Mouse (Mus musculus): Measurements from ENCODE around the gene Irs3. TPM values are rescaled to one million over a fixed set of nuclear protein-coding genes. Genes with fewer than 3 reads are reported as not detected.

Irs3 gene
- total and polyA plus RNA-seq, 2 experiments from 2014 or later, result 0.29 to 0.76 TPM

DNA sequence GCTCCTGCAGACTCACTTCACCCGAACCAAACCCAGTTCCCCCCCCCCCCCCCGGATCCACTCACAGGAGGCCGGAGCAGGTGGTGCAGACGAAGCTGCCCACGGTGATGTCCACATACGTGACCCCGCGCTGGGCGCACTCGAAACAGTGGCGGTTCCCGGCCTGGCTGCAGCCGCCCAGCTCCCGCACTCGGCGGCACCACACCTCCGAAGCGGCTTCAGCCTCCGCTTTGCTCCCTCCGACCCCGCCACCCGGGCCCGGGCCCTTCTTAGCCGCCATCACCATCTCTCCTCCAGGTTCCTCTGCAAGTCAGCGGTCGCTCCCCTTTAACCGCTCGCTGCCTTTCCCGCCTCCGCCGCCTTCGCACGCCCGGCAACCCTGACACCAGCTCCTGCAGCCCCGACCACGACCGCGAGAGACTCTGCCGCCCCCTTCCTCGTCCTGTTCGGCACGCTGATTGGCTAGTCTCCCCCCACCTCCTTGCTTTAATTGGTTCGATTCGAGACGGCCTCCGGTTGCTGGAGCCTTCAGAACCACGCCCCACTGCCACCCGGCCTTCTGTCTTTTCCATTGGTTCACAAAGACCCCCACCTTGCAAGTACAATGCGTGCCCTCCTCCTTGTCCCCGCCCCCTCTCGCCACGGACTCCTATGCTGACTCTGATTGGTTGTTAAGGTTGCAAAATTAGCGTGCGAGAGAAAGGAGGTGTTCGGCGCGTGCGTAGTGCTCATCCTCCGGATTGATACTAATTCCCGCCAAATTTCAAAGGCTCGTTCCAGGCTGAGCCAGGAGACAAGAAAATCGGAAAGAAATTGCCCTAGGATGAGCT, 39.0 kb upstream of the Irs3 start, which contains the start of gene Agfg2:
Agfg2 (minus strand) TSS at position 433 of the 830 bp plus-strand sequence.
- DNase-seq (peak; percentile 98), ATAC-seq (peak; percentile 99)
- under 1% methylated on average over 61 of the region's 62 CpGs for WGBS
- H3K27me3 ChIP-seq (ENCODE audit: insufficient read depth, low read length), result no peaks in the 10 kb centered on the region
- peak within 1 kb of the TSS; percentile 71 for H3K27ac ChIP-seq (ENCODE audit: low read depth, low read length)
- peaks cover 11% of the 10 kb centered on the region for H3K4me1 ChIP-seq (ENCODE audit: insufficient read depth)
- H3K9me3 ChIP-seq (ENCODE audit: low read length), result no peaks in the 10 kb centered on the region
- peak within 1 kb of the TSS; percentile 86 for H3K4me2 ChIP-seq (ENCODE audit: low read depth)
- peak; percentile 51 for TF ChIP-seq CTCF (IDR thresholded peaks at IDR 0.05; ENCODE audit: low read depth)
- no peaks in the 10 kb centered on the region for H3K36me3 ChIP-seq (ENCODE audit: insufficient read depth)
- H3K9ac ChIP-seq, result peak within 1 kb of the TSS; percentile 52
- peak within 1 kb of the TSS; percentile 73 for H3K4me3 ChIP-seq (ENCODE audit: low read depth, low read length)

DNA sequence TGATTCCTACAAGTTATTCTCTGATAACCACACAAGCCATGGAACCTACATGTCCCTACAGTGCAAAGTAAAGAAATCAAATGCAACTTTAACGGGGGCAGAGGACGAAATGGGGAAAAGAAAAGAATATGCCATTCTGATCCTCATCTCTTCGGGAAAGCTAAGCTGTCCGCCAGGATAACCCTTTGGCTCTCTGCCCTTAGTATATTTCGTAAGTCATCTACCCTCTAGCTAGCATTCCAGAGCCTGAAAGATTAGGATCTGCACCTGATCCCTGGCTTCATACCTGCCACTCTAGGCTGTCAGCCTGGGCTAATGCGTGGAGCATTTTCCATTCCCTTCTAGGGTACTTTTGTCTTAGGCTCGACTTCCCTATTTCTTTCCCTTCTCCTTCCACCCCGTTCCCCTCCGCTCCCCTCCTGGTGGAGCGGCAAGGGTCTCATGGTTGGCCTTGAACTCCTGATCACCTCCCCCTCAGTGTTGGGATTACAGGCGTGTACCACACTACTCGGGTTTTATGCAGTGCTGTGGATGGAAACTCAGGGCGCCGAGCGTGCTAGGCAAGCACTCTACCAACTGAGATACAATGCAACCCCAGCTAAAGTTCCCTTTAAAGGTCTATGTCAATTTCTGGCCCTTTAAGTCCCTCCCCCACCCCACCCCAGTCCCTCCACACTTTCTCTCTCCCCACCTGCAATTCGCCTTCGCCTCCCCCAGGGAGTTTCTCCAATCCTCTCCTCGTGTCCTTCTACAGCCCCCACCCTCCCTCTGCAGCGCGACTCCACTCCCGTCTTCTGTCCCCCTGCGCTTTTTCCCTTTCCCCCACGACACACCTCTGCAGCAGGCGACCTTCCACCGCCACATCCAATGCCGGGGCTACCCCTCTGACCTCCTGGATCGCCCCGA, 38.1 kb upstream of the Irs3 start:
- peak overlapping the region; percentile 52 for H3K9ac ChIP-seq
- no peaks in the 10 kb centered on the region for H3K9me3 ChIP-seq (ENCODE audit: low read length)
- H3K4me3 ChIP-seq (ENCODE audit: low read depth, low read length), result peak overlapping the region; percentile 73
- H3K4me2 ChIP-seq (ENCODE audit: low read depth), result peak overlapping the region; percentile 86
- peak overlapping the region; percentile 71 for H3K27ac ChIP-seq (ENCODE audit: low read depth, low read length)
- H3K4me1 ChIP-seq (ENCODE audit: insufficient read depth), result peaks cover 11% of the 10 kb centered on the region
- no peak; the same call in 1 of the 2 replicates for TF ChIP-seq CTCF (IDR thresholded peaks at IDR 0.05; ENCODE audit: low read depth)
- no peaks in the 10 kb centered on the region for H3K36me3 ChIP-seq (ENCODE audit: insufficient read depth)
- WGBS, result 7% methylated on average over 28 of the region's 28 CpGs
- DNase-seq (peak; percentile 22), ATAC-seq (no peak)
- H3K27me3 ChIP-seq (ENCODE audit: insufficient read depth, low read length), result no peaks in the 10 kb centered on the region

DNA sequence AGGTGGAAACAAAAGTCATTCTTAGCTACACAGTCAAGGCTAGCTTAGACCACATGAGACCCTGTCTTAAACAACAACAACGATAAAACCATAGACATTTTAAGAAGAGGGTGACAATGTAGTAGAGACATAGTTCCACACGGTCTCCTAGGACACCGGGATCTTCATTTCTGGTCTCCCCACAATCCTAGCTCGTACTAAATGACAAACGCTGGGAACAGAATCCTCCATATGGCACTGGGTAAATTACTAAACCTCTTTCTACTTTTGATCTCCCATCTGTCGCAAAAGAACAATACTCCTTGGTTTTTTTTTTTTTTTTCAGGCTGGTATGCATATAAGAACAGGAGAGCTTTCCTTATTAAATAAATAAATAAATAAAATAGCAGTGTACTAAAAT, 37.0 kb upstream of the Irs3 start:
- Histone ChIP-seq H3K9me3 (ENCODE audit: low read length) (no peaks in the 10 kb centered on the region), H3K27ac (ENCODE audit: low read depth, low read length) (no peak overlapping the region), H3K4me2 (ENCODE audit: low read depth) (peak overlapping the region; percentile 86), H3K27me3 (ENCODE audit: insufficient read depth, low read length) (no peaks in the 10 kb centered on the region), H3K4me1 (ENCODE audit: insufficient read depth) (peaks cover 11% of the 10 kb centered on the region), H3K9ac (peak overlapping the region; percentile 2; the same call in 1 of the 2 replicates), H3K36me3 (ENCODE audit: insufficient read depth) (no peaks in the 10 kb centered on the region), H3K4me3 (ENCODE audit: low read depth, low read length) (peak overlapping the region; percentile 73; the same call in 1 of the 2 replicates)
- 49% methylated on average over 6 of the region's 6 CpGs for WGBS
- DNase-seq, result no peak
- no peak for TF ChIP-seq CTCF (IDR thresholded peaks at IDR 0.05; ENCODE audit: low read depth)
- ATAC-seq, result no peak

DNA sequence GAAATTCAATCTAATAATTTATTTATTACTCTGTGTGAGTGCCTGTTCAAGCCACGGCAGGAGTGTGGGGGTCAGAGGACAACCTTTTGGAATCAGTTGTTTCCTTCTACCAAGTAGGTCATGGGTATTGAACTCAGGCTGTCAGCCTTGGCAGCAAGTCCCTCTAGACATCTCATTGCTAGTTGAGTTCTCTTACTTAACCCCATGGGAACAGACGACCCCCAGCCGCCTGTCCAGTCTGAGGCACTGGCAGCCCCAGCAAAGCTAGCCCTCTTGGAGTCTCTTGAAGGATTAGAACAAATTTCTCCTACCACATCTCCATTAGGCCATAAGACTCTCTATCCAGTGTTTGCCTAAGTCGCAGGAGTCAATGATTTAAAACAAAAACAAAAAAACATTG, 34.2 kb upstream of the Irs3 start:
- Histone ChIP-seq H3K9ac (no peak overlapping the region), H3K4me1 (ENCODE audit: insufficient read depth) (peaks cover 11% of the 10 kb centered on the region), H3K9me3 (ENCODE audit: low read length) (no peaks in the 10 kb centered on the region), H3K4me2 (ENCODE audit: low read depth) (no peak overlapping the region), H3K27ac (ENCODE audit: low read depth, low read length) (no peak overlapping the region), H3K4me3 (ENCODE audit: low read depth, low read length) (no peak overlapping the region), H3K36me3 (ENCODE audit: insufficient read depth) (0 out of 2 replicates have a peak, but pooled peaks cover 3% of the 10 kb centered on the region), H3K27me3 (ENCODE audit: insufficient read depth, low read length) (no peaks in the 10 kb centered on the region)
- WGBS, result 80% methylated on average over 4 of the region's 4 CpGs
- no peak for ATAC-seq
- DNase-seq, result no peak
- no peak for TF ChIP-seq CTCF (IDR thresholded peaks at IDR 0.05; ENCODE audit: low read depth)

DNA sequence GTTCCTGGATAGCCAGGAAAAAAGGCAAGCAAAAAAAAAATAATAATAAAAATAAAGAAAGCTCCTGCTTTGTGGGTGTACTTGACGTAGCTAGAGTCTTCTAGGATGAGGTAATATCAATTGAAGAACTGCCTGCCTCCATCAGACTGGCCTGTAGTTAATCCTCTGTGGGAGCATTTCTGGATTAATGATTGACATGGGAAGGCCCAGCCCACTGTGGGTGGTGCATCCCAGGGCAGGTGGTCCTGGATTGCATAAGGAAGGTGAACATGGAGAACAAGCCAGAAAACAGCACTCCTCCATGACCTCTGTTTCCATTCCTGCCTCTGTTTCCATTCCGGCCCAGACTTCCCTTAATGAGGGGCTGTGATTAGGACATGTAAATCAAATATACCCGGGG, 33.2 kb upstream of the Irs3 start:
- WGBS, result 77% methylated on average over 3 of the region's 3 CpGs

DNA sequence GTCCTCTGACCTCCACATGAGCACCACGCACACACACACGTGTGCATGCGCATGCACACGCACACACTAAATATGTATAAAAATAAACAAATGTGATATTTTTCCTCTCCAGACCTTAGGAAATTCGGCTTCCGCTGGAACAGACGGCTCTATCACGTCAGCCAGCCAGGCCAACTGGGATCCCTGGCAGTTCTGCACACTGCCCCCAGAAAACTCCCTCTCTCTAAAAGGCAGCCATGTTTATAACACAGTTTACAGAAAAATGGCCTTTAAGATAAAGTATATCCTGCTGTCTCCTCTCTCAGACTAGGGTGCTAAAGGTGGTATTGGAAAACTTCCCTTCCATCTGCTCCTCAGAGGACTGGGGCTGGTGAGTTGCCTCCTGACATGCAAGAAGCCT, 32.3 kb upstream of the Irs3 start:
- Histone ChIP-seq H3K36me3 (ENCODE audit: insufficient read depth) (0 out of 2 replicates have a peak, but pooled peaks cover 3% of the 10 kb centered on the region), H3K9ac (no peak overlapping the region), H3K4me2 (ENCODE audit: low read depth) (no peak overlapping the region), H3K4me1 (ENCODE audit: insufficient read depth) (peaks cover 4% of the 10 kb centered on the region; the same call in 1 of the 2 replicates), H3K27me3 (ENCODE audit: insufficient read depth, low read length) (no peaks in the 10 kb centered on the region), H3K4me3 (ENCODE audit: low read depth, low read length) (no peak overlapping the region), H3K9me3 (ENCODE audit: low read length) (no peaks in the 10 kb centered on the region), H3K27ac (ENCODE audit: low read depth, low read length) (no peak overlapping the region)
- no peak for TF ChIP-seq CTCF (IDR thresholded peaks at IDR 0.05; ENCODE audit: low read depth)
- WGBS, result 79% methylated on average over 8 of the region's 8 CpGs
- peak; percentile 48; the same call in 1 of the 2 replicates for ATAC-seq
- peak; percentile 51 for DNase-seq

More for the DNA sequence above, 33.2 kb upstream of the Irs3 start:
- Histone ChIP-seq H3K27ac (ENCODE audit: low read depth, low read length) (no peak overlapping the region), H3K27me3 (ENCODE audit: insufficient read depth, low read length) (no peaks in the 10 kb centered on the region), H3K9me3 (ENCODE audit: low read length) (no peaks in the 10 kb centered on the region), H3K4me3 (ENCODE audit: low read depth, low read length) (no peak overlapping the region), H3K9ac (no peak overlapping the region), H3K4me2 (ENCODE audit: low read depth) (no peak overlapping the region), H3K36me3 (ENCODE audit: insufficient read depth) (0 out of 2 replicates have a peak, but pooled peaks cover 3% of the 10 kb centered on the region), H3K4me1 (ENCODE audit: insufficient read depth) (peaks cover 11% of the 10 kb centered on the region)
- DNase-seq (no peak), ATAC-seq (no peak)
- TF ChIP-seq CTCF (IDR thresholded peaks at IDR 0.05; ENCODE audit: low read depth), result no peak
